Mouse (Mus musculus): ENCODE data around the gene March9. TPM values are rescaled to one million over a fixed set of nuclear protein-coding genes. Genes with fewer than 3 reads are reported as not detected.

The March9 gene
- polyA plus RNA-seq, 1 experiment from 2014 or later, result 0.81 TPM

DNA sequence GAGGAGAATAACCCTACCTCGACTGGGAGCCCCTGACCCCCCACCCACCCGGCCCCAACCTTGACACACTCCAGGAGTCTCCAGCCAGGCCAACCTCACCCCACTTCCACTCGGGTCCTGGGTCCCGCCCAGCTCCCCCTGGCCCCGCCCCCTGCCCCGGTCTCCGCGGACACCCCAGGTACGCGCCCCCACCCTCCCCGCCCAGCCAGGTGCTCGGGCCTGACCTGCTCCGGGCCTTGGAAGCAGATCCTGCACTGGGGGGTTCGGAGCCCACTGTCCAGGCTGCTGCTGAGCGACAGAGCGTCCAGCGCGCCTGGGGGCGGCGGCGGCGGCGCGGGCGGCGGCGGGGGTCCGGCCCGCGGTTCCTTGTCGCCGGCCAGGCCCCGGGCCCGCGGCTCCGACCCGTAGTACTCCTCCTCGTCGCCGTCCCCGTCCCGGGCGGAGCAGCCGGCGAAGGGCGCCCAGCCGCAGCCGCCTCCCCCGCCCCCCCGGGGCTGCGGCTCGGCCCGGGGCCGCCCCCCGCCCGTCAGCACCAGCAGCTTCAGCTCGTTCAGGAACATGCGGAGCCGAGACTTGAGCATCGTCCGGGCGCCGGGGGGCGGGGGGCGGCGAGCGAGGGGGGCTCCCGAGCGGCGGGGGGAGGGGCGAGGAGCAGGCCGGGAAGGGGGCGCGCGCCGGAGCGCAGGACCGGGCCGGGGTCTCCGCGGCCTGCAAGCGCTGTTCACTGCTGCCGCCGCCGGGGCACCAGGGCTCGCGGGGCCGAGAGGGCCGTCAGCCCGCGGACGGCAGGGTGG, 613 bp downstream of the March9 start:
- Histone ChIP-seq H3K36me3 (ENCODE audit: control insufficient read depth, insufficient read depth, low read length) (peaks cover 6% of the 10 kb centered on the region; the same call in 1 of the 2 replicates), H3K9me3 (ENCODE audit: control insufficient read depth, low read length) (no peaks in the 10 kb centered on the region), H3K27me3 (ENCODE audit: control insufficient read depth, insufficient read depth, low read length) (no peaks in the 10 kb centered on the region), H3K9ac (ENCODE audit: low read length) (peak overlapping the region; percentile 73), H3K4me2 (replicated peaks; ENCODE audit: low read depth) (peak overlapping the region; percentile 100), H3K4me3 (ENCODE audit: low read depth, low read length) (peak overlapping the region; percentile 72), H3K27ac (replicated peaks) (0 out of 2 replicates have a peak overlapping the region, but pooled peaks have one; percentile 24), H3K4me1 (replicated peaks; ENCODE audit: control insufficient read depth, insufficient read depth) (0 out of 2 replicates have a peak, but pooled peaks cover 4% of the 10 kb centered on the region)
- under 1% methylated on average over 27 of the region's 92 CpGs for WGBS
- ATAC-seq (ENCODE audit: low FRiP score, low TSS enrichment) (no peak), DNase-seq (ENCODE audit: low spot score) (peak; percentile 51)
- TF ChIP-seq CTCF (IDR thresholded peaks at IDR 0.05; ENCODE audit: low read depth), result no peak
- no peak for TF ChIP-seq EP300 (optimal IDR thresholded peaks at IDR 0.05)

DNA sequence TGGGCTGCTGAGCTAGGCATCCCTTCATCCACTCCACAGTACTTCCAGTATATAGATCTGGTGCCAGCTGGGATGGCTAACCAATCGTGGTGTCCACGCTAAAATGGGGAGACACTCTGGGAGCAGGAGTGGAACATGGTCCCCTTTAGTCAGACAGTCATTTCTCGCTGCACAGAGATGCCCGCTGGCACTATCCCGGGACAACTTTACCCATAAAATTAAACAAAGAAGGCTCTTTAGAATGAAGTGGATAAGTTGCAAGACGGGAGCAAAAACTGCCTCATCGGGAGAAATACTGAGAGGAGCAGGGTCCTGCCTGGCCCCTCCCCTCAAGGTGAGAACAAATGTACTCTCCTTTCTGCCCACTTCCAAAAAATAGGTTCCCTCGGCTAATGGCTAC, 1.3 kb downstream of the March9 start:
- no peak for DNase-seq (ENCODE audit: low spot score)
- Histone ChIP-seq H3K27ac (replicated peaks) (no peak overlapping the region), H3K4me2 (replicated peaks; ENCODE audit: low read depth) (peak overlapping the region; percentile 100)

DNA sequence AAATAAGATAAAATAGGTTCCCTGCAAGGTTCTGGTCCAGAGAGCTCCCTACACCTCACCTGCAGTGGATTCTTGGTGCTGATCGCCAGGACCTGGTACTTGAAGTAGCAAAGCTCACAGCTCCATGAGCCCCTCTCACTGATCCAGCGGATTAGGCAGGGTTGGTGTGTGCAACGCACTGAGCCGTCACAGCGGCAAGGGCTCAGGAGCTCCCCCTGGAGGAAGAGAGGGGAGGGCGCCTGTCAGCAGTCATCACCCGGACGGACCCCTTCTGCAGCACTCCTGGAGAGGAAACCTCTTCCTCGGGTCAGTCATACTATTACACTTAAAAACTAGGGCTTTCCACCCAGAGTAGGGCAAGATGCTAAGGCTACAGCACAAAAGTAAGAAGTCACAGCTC, 1.8 kb downstream of the March9 start:
- H3K36me3 ChIP-seq (ENCODE audit: control insufficient read depth, insufficient read depth, low read length), result peaks cover 6% of the 10 kb centered on the region; the same call in 1 of the 2 replicates
- H3K9me3 ChIP-seq (ENCODE audit: control insufficient read depth, low read length), result no peaks in the 10 kb centered on the region
- 0 out of 2 replicates have a peak, but pooled peaks cover 4% of the 10 kb centered on the region for H3K4me1 ChIP-seq (replicated peaks; ENCODE audit: control insufficient read depth, insufficient read depth)
- no peak overlapping the region for H3K4me3 ChIP-seq (ENCODE audit: low read depth, low read length)
- H3K27ac ChIP-seq (replicated peaks), result no peak overlapping the region
- H3K4me2 ChIP-seq (replicated peaks; ENCODE audit: low read depth), result peak overlapping the region; percentile 100
- H3K9ac ChIP-seq (ENCODE audit: low read length), result no peak overlapping the region
- no peak for TF ChIP-seq EP300 (optimal IDR thresholded peaks at IDR 0.05)
- TF ChIP-seq CTCF (IDR thresholded peaks at IDR 0.05; ENCODE audit: low read depth), result peak; percentile 95
- DNase-seq (ENCODE audit: low spot score), result peak; percentile 78
- H3K27me3 ChIP-seq (ENCODE audit: control insufficient read depth, insufficient read depth, low read length), result no peaks in the 10 kb centered on the region
- no peak for ATAC-seq (ENCODE audit: low FRiP score, low TSS enrichment)
- 4% methylated on average over 9 of the region's 9 CpGs for WGBS

More for the DNA sequence above, 1.3 kb downstream of the March9 start:
- H3K4me1 ChIP-seq (replicated peaks; ENCODE audit: control insufficient read depth, insufficient read depth), result 0 out of 2 replicates have a peak, but pooled peaks cover 4% of the 10 kb centered on the region
- no peak overlapping the region; the same call in 1 of the 2 replicates for H3K9ac ChIP-seq (ENCODE audit: low read length)
- no peak for ATAC-seq (ENCODE audit: low FRiP score, low TSS enrichment)
- 9% methylated on average over 8 of the region's 8 CpGs for WGBS
- H3K36me3 ChIP-seq (ENCODE audit: control insufficient read depth, insufficient read depth, low read length), result peaks cover 6% of the 10 kb centered on the region; the same call in 1 of the 2 replicates
- no peaks in the 10 kb centered on the region for H3K9me3 ChIP-seq (ENCODE audit: control insufficient read depth, low read length)
- peak overlapping the region; percentile 72; the same call in 1 of the 2 replicates for H3K4me3 ChIP-seq (ENCODE audit: low read depth, low read length)
- TF ChIP-seq CTCF (IDR thresholded peaks at IDR 0.05; ENCODE audit: low read depth) (no peak), EP300 (optimal IDR thresholded peaks at IDR 0.05) (no peak)
- H3K27me3 ChIP-seq (ENCODE audit: control insufficient read depth, insufficient read depth, low read length), result no peaks in the 10 kb centered on the region

GRCm38 (mm10) chr10:127056490-127056889, 3.5 kb downstream of the March9 start:
- TF ChIP-seq EP300 (optimal IDR thresholded peaks at IDR 0.05), result no peak
- no peak for TF ChIP-seq CTCF (IDR thresholded peaks at IDR 0.05; ENCODE audit: low read depth)
- H3K27me3 ChIP-seq (ENCODE audit: control insufficient read depth, insufficient read depth, low read length), result no peaks in the 10 kb centered on the region
- H3K9me3 ChIP-seq (ENCODE audit: control insufficient read depth, low read length), result no peaks in the 10 kb centered on the region
- no peak overlapping the region for H3K9ac ChIP-seq (ENCODE audit: low read length)
- no peak for DNase-seq (ENCODE audit: low spot score)
- H3K27ac ChIP-seq (replicated peaks), result no peak overlapping the region
- 80% methylated on average over 17 of the region's 20 CpGs for WGBS
- no peak for ATAC-seq (ENCODE audit: low FRiP score, low TSS enrichment)
- no peak overlapping the region for H3K4me3 ChIP-seq (ENCODE audit: low read depth, low read length)
- H3K4me2 ChIP-seq (replicated peaks; ENCODE audit: low read depth), result no peak overlapping the region
- H3K36me3 ChIP-seq (ENCODE audit: control insufficient read depth, insufficient read depth, low read length), result peaks cover 6% of the 10 kb centered on the region; the same call in 1 of the 2 replicates
- 0 out of 2 replicates have a peak, but pooled peaks cover 2% of the 10 kb centered on the region for H3K4me1 ChIP-seq (replicated peaks; ENCODE audit: control insufficient read depth, insufficient read depth)

DNA sequence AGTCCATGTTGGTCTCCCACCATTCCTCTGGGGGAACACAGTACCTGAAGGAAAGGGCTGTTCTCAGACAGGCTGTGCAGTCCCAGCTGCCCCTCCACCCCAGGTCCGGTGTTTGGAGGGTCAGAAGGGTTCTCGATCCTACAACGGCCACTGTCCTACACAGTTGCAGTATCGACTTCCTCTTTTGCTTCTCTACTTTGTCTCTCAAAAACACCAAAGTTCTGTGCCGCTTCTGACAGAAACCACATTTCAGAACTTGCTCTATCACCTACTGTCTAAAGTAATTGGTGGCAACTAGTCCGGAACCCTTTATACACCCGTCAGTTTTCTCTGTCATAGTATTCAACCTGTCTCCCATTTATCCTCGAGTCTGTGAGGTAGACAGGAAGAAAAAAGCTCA, 4.6 kb downstream of the March9 start:
- Histone ChIP-seq H3K36me3 (ENCODE audit: control insufficient read depth, insufficient read depth, low read length) (peaks cover 6% of the 10 kb centered on the region; the same call in 1 of the 2 replicates), H3K4me3 (ENCODE audit: low read depth, low read length) (no peak overlapping the region), H3K4me1 (replicated peaks; ENCODE audit: control insufficient read depth, insufficient read depth) (0 out of 2 replicates have a peak, but pooled peaks cover 2% of the 10 kb centered on the region), H3K9me3 (ENCODE audit: control insufficient read depth, low read length) (no peaks in the 10 kb centered on the region), H3K4me2 (replicated peaks; ENCODE audit: low read depth) (no peak overlapping the region), H3K27ac (replicated peaks) (no peak overlapping the region), H3K9ac (ENCODE audit: low read length) (no peak overlapping the region), H3K27me3 (ENCODE audit: control insufficient read depth, insufficient read depth, low read length) (no peaks in the 10 kb centered on the region)
- ATAC-seq (ENCODE audit: low FRiP score, low TSS enrichment) (no peak), DNase-seq (ENCODE audit: low spot score) (no peak)
- TF ChIP-seq CTCF (IDR thresholded peaks at IDR 0.05; ENCODE audit: low read depth) (no peak), EP300 (optimal IDR thresholded peaks at IDR 0.05) (no peak)
- 81% methylated on average over 8 of the region's 8 CpGs for WGBS

DNA sequence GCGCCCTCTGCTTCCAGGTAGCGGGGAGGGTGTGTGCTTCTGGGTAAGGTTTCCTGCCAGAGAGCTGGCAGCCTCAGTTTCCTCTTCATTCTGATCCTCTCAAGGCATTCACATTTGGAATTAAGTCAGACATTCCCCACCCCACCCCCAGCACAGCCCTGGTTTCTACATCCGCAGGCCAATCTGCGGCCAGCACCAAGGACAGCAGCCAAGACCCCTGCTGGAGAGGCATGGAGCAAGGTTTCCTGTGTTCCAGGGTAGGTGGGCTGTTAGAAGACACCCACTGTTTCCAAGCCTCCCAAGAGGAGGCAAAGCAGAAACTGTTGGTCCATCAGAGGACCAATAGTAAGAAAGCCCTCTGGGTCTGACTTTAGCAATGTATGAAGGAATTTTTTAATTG, 5.3 kb downstream of the March9 start:
- peaks cover 3% of the 10 kb centered on the region; the same call in 1 of the 2 replicates for H3K27me3 ChIP-seq (ENCODE audit: control insufficient read depth, insufficient read depth, low read length)
- no peak for TF ChIP-seq EP300 (optimal IDR thresholded peaks at IDR 0.05)
- TF ChIP-seq CTCF (IDR thresholded peaks at IDR 0.05; ENCODE audit: low read depth), result peak; percentile 8; the same call in 1 of the 2 replicates
- DNase-seq (ENCODE audit: low spot score), result no peak

More for the DNA sequence above, 5.3 kb downstream of the March9 start:
- no peak for ATAC-seq (ENCODE audit: low FRiP score, low TSS enrichment)
- WGBS, result 70% methylated on average over 4 of the region's 4 CpGs
- Histone ChIP-seq H3K27ac (replicated peaks) (no peak overlapping the region), H3K9me3 (ENCODE audit: control insufficient read depth, low read length) (no peaks in the 10 kb centered on the region), H3K4me2 (replicated peaks; ENCODE audit: low read depth) (no peak overlapping the region), H3K4me3 (ENCODE audit: low read depth, low read length) (no peak overlapping the region), H3K4me1 (replicated peaks; ENCODE audit: control insufficient read depth, insufficient read depth) (no peaks in the 10 kb centered on the region), H3K9ac (ENCODE audit: low read length) (no peak overlapping the region), H3K36me3 (ENCODE audit: control insufficient read depth, insufficient read depth, low read length) (peaks cover 6% of the 10 kb centered on the region; the same call in 1 of the 2 replicates)
